10 mouse cellular contexts compared by ENCODE assay signal in genomic region chr2:174754231-174754630, GRCm38 (mm10).
"Had no signal": no experiment of that assay in that cellular context is flagged by ENCODE, and none has a peak within 500 bp of the region (broad histone marks: within the 10 kb centered on the region; RNA-seq: fewer than 3 reads in every experiment).

No protein-coding gene starts in this region.

- H3K4me2 ChIP-seq: intestine, embryonic 15.5 days; kidney, embryonic 15.5 days; liver, embryonic 12.5 days; midbrain, embryonic 13.5 days had no signal

- ATAC-seq: intestine, embryonic 15.5 days; liver, embryonic 12.5 days; midbrain, embryonic 13.5 days had no signal

- DNase-seq: kidney, adult 2 months; kidney, postnatal 25 days; right cerebral cortex, postnatal 25 days; thymus, postnatal 4 days had no signal

- H3K36me3 ChIP-seq: intestine, embryonic 15.5 days; kidney, embryonic 15.5 days; limb, embryonic 10.5 days; liver, embryonic 12.5 days; midbrain, embryonic 13.5 days had no signal

- H3K27me3 ChIP-seq: intestine, embryonic 15.5 days; kidney, embryonic 15.5 days; midbrain, embryonic 13.5 days had no signal

- H3K27ac ChIP-seq: intestine, embryonic 15.5 days; kidney, embryonic 15.5 days; left cerebral cortex, adult 2 months; limb, embryonic 10.5 days; liver, embryonic 12.5 days; midbrain, embryonic 13.5 days had no signal

- H3K9me3 ChIP-seq: intestine, embryonic 15.5 days; kidney, embryonic 15.5 days; limb, embryonic 10.5 days; liver, embryonic 12.5 days; midbrain, embryonic 13.5 days had no signal

- H3K4me1 ChIP-seq: intestine, embryonic 15.5 days; kidney, embryonic 15.5 days; liver, embryonic 12.5 days; midbrain, embryonic 13.5 days had no signal

- H3K4me3 ChIP-seq: intestine, embryonic 15.5 days; kidney, embryonic 15.5 days; left cerebral cortex, adult 2 months; limb, embryonic 10.5 days; liver, embryonic 12.5 days; midbrain, embryonic 13.5 days had no signal

- H3K9ac ChIP-seq: intestine, embryonic 15.5 days; kidney, embryonic 15.5 days; liver, embryonic 12.5 days; midbrain, embryonic 13.5 days had no signal
